In genomic region chr19:42322357-42323090, GRCm38 (mm10) we compare ENCODE assay signal across 25 mouse cellular contexts.
DNase-seq lines count a peak whose midpoint lies in the region; ATAC-seq and TF ChIP-seq lines count a peak whose summit lies in the region.
"Had no signal": no experiment of that assay in that cellular context is flagged by ENCODE, and none has a peak within 500 bp of the region (broad histone marks: within the 10 kb centered on the region; RNA-seq: fewer than 3 reads in every experiment).

No protein-coding gene starts in this region.

- no peak for ATAC-seq in kidney, embryonic 15.5 days (replicated peaks; ENCODE audit: low FRiP score)
- ATAC-seq: forebrain, embryonic 15.5 days; hindbrain, embryonic 16.5 days; intestine, embryonic 16.5 days had no signal

- no peak overlapping the region for H3K4me2 ChIP-seq in kidney, embryonic 15.5 days
- H3K4me2 ChIP-seq: forebrain, embryonic 15.5 days; heart, embryonic 13.5 days; liver, embryonic 11.5 days; midbrain, embryonic 12.5 days; neural tube, embryonic 12.5 days had no signal

- no peaks in the 10 kb centered on the region for H3K36me3 ChIP-seq in kidney, embryonic 15.5 days
- no peaks in the 10 kb centered on the region for H3K36me3 ChIP-seq in ES-Bruce4 (ENCODE audit: control insufficient read depth, insufficient read depth, low read length, poor library complexity, severe bottlenecking)
- H3K36me3 ChIP-seq: embryonic facial prominence, embryonic 10.5 days; forebrain, embryonic 15.5 days; heart, embryonic 13.5 days; midbrain, embryonic 12.5 days; neural tube, embryonic 12.5 days had no signal

- no peak for TF ChIP-seq POLR2A in ES-Bruce4 (IDR thresholded peaks at IDR 0.05; ENCODE audit: insufficient read depth, low read length)

- TF ChIP-seq EP300 in ES-Bruce4 (IDR thresholded peaks at IDR 0.05; ENCODE audit: insufficient read depth, low read depth, low read length) = peak; percentile 98

- intact Hi-C loops in heart, postnatal 10 days (cut with DNase I) = no loop called here
- intact Hi-C loops in heart, postnatal 25 days (cut with DNase I) = no loop called here

- no peak overlapping the region for H3K27ac ChIP-seq in kidney, embryonic 15.5 days
- H3K27ac ChIP-seq in ES-Bruce4 (ENCODE audit: insufficient read depth, low read length) = peak overlapping the region; percentile 79
- H3K27ac ChIP-seq: embryonic facial prominence, embryonic 10.5 days; forebrain, embryonic 15.5 days; heart, embryonic 13.5 days; midbrain, embryonic 12.5 days; neural tube, embryonic 12.5 days had no signal

- H3K9me3 ChIP-seq in kidney, embryonic 15.5 days (replicated peaks) = no peaks in the 10 kb centered on the region
- no peaks in the 10 kb centered on the region for H3K9me3 ChIP-seq in ES-Bruce4 (replicated peaks; ENCODE audit: control insufficient read depth, insufficient read depth, low read length, poor library complexity, severe bottlenecking)
- H3K9me3 ChIP-seq: embryonic facial prominence, embryonic 10.5 days; forebrain, embryonic 15.5 days; heart, embryonic 13.5 days; midbrain, embryonic 12.5 days; neural tube, embryonic 12.5 days had no signal

- no peak overlapping the region for H3K4me3 ChIP-seq in kidney, embryonic 15.5 days (replicated peaks)
- H3K4me3 ChIP-seq in ES-Bruce4 (ENCODE audit: low read depth, low read length) = no peak overlapping the region
- H3K4me3 ChIP-seq: embryonic facial prominence, embryonic 10.5 days; forebrain, embryonic 15.5 days; heart, embryonic 13.5 days; midbrain, embryonic 12.5 days; neural tube, embryonic 12.5 days had no signal

- WGBS in kidney, embryonic 15.5 days = 52% methylated on average over 12 of the region's 12 CpGs

- H3K27me3 ChIP-seq in kidney, embryonic 15.5 days = peaks cover 5% of the 10 kb centered on the region; the same call in 1 of the 2 replicates
- no peaks in the 10 kb centered on the region for H3K27me3 ChIP-seq in ES-Bruce4 (ENCODE audit: control insufficient read depth, insufficient read depth, low read length, poor library complexity, severe bottlenecking)
- H3K27me3 ChIP-seq: neural tube, embryonic 12.5 days had no signal

- H3K9ac ChIP-seq in kidney, embryonic 15.5 days = no peak overlapping the region
- H3K9ac ChIP-seq in ES-Bruce4 (ENCODE audit: low read depth, poor library complexity, severe bottlenecking) = peak overlapping the region; percentile 8; the same call in 1 of the 2 replicates
- H3K9ac ChIP-seq: forebrain, embryonic 15.5 days; heart, embryonic 13.5 days; midbrain, embryonic 12.5 days; neural tube, embryonic 12.5 days had no signal

- peak; percentile 11 to 15 for DNase-seq in heart, postnatal 10 days
- no peak for DNase-seq in heart, postnatal 25 days (ENCODE audit: low spot score)
- DNase-seq in kidney, adult 8-10 months = peak; percentile 10 to 25
- peak; percentile 97 for DNase-seq in R1 (ENCODE audit: low read depth, low spot score)
- DNase-seq in retina, postnatal 1 day = no peak
- DNase-seq in adrenal gland, adult 8-10 months = no peak
- DNase-seq: adrenal gland, adult 2 months; B cell, adult 2 months; cerebellum, adult 18-20 months; heart, postnatal 36 days; lung, adult 18-20 months; lung, postnatal 10 days; right cerebral cortex, postnatal 25 days; spleen, adult 18-20 months; thymus, postnatal 14 days had no signal

- no peaks in the 10 kb centered on the region for H3K4me1 ChIP-seq in kidney, embryonic 15.5 days
- peaks cover 18% of the 10 kb centered on the region for H3K4me1 ChIP-seq in ES-Bruce4 (ENCODE audit: control insufficient read depth, insufficient read depth, low read length)
- H3K4me1 ChIP-seq: heart, embryonic 13.5 days had no signal

- TF ChIP-seq CTCF in ES-Bruce4 (IDR thresholded peaks at IDR 0.05; ENCODE audit: low read depth, low read length) = no peak

Comparison
In these comparisons a context has a peak if more than half of its experiments do, and no peak if none do; other contexts are left out.
1. DNase-seq: peak in heart, postnatal 10 days (2 of 2), kidney, adult 8-10 months (2 of 2) and R1 (single experiment); none in heart, postnatal 25 days (single experiment), retina, postnatal 1 day (single experiment) and adrenal gland, adult 8-10 months (single experiment).